Comparison of ENCODE assay signal across 8 mouse cellular contexts in genomic region chr2:173789945-173790804, GRCm38 (mm10). TPM values are rescaled to one million over a fixed set of nuclear protein-coding genes. Genes with fewer than 3 reads are reported as not detected.
DNase-seq lines count a peak whose midpoint lies in the region; ATAC-seq and TF ChIP-seq lines count a peak whose summit lies in the region.

No protein-coding gene starts in this region.

- TF ChIP-seq CTCF in cerebellum, adult 2 months (IDR thresholded peaks at IDR 0.05; ENCODE audit: borderline replicate concordance, insufficient read depth, low read depth, low read length) = no peak

- H3K9ac ChIP-seq in embryonic facial prominence, embryonic 11.5 days (replicated peaks; ENCODE audit: low read length) = 0 out of 2 replicates have a peak overlapping the region, but pooled peaks have one; percentile 28
- H3K9ac ChIP-seq in heart, embryonic 11.5 days (ENCODE audit: low read depth, low read length) = peak overlapping the region; percentile 28

- peak; percentile 56 for ATAC-seq in embryonic facial prominence, embryonic 11.5 days (replicated peaks; ENCODE audit: insufficient number of reproducible peaks, low FRiP score, low TSS enrichment, low read depth)
- ATAC-seq in heart, embryonic 11.5 days (replicated peaks; ENCODE audit: insufficient number of reproducible peaks, low FRiP score, low TSS enrichment) = peak; percentile 44
- ATAC-seq in monocyte, adult 5-6 weeks (replicated peaks; ENCODE audit: insufficient number of reproducible peaks, low FRiP score, low TSS enrichment, poor library complexity, severe bottlenecking) = no peak

- H3K27me3 ChIP-seq in cerebellum, adult 2 months (ENCODE audit: control insufficient read depth, insufficient read depth, low read length) = no peaks in the 10 kb centered on the region
- H3K27me3 ChIP-seq in embryonic facial prominence, embryonic 11.5 days (ENCODE audit: control insufficient read depth, insufficient read depth, low read length) = no peaks in the 10 kb centered on the region
- H3K27me3 ChIP-seq in heart, embryonic 11.5 days (ENCODE audit: control insufficient read depth, insufficient read depth, low read length) = no peaks in the 10 kb centered on the region

- no peaks in the 10 kb centered on the region for H3K9me3 ChIP-seq in embryonic facial prominence, embryonic 11.5 days (replicated peaks; ENCODE audit: control insufficient read depth, low read length)
- H3K9me3 ChIP-seq in heart, embryonic 11.5 days (replicated peaks; ENCODE audit: control insufficient read depth, low read length) = no peaks in the 10 kb centered on the region

- DNase-seq in cerebellum, adult 2 months = peak; percentile 31 to 47
- no peak for DNase-seq in cerebellum, adult 9-10 months
- DNase-seq in embryonic facial prominence, embryonic 11.5 days (ENCODE audit: low spot score) = peak; percentile 48
- DNase-seq in kidney, adult 9 months = peak; percentile 66
- peak; percentile 32 to 49 for DNase-seq in lung, postnatal 4 days
- no peak for DNase-seq in right cerebral cortex, postnatal 36 days (ENCODE audit: low spot score in 2 of 2)

- H3K4me1 ChIP-seq in cerebellum, adult 2 months (ENCODE audit: control insufficient read depth, insufficient read depth, low read length) = peaks cover 8% of the 10 kb centered on the region; the same call in 1 of the 2 replicates
- H3K4me1 ChIP-seq in embryonic facial prominence, embryonic 11.5 days (ENCODE audit: control insufficient read depth, insufficient read depth, low read length) = no peaks in the 10 kb centered on the region
- H3K4me1 ChIP-seq in heart, embryonic 11.5 days (ENCODE audit: control insufficient read depth, insufficient read depth, low read length) = peaks cover 14% of the 10 kb centered on the region

- no peak overlapping the region for H3K27ac ChIP-seq in cerebellum, adult 2 months (ENCODE audit: insufficient read depth, low read length)
- 0 out of 2 replicates have a peak overlapping the region, but pooled peaks have one; percentile 28 for H3K27ac ChIP-seq in embryonic facial prominence, embryonic 11.5 days (replicated peaks; ENCODE audit: low read depth, low read length)
- peak overlapping the region; percentile 50; the same call in 1 of the 2 replicates for H3K27ac ChIP-seq in heart, embryonic 11.5 days (ENCODE audit: low read depth, low read length)

- H3K36me3 ChIP-seq in embryonic facial prominence, embryonic 11.5 days (replicated peaks; ENCODE audit: control insufficient read depth, insufficient read depth, low read depth, low read length) = no peaks in the 10 kb centered on the region
- H3K36me3 ChIP-seq in heart, embryonic 11.5 days (ENCODE audit: control insufficient read depth, insufficient read depth, low read length) = no peaks in the 10 kb centered on the region

- WGBS in cerebellum, adult 2 months = 17% methylated on average over 23 of the region's 23 CpGs
- 23% methylated on average over 23 of the region's 23 CpGs for WGBS in embryonic facial prominence, embryonic 11.5 days
- WGBS in heart, embryonic 11.5 days (ENCODE audit: insufficient replicate concordance) = 17% methylated on average over 23 of the region's 23 CpGs

- H3K4me3 ChIP-seq in cerebellum, adult 2 months (replicated peaks; ENCODE audit: insufficient read depth, low read depth, low read length) = no peak overlapping the region
- no peak overlapping the region for H3K4me3 ChIP-seq in embryonic facial prominence, embryonic 11.5 days (ENCODE audit: low read depth, low read length)
- H3K4me3 ChIP-seq in heart, embryonic 11.5 days (ENCODE audit: low read depth, low read length) = no peak overlapping the region

- peak overlapping the region; percentile 16; the same call in 1 of the 2 replicates for H3K4me2 ChIP-seq in embryonic facial prominence, embryonic 11.5 days (ENCODE audit: low read depth, low read length)
- peak overlapping the region; percentile 39 for H3K4me2 ChIP-seq in heart, embryonic 11.5 days

- no peak for TF ChIP-seq POLR2A in cerebellum, adult 2 months (IDR thresholded peaks at IDR 0.05; ENCODE audit: borderline replicate concordance, insufficient read depth, low read length)

RNA-seq across cellular contexts. Expression of gene Vapb, which starts 52.9 kb away (rescaled TPM):
- 58.5 and 70.6 TPM in 2 replicates for polyA plus RNA-seq in cerebellum, adult 2 months (2012; rRNA removed)
- 11.2 and 14.6 TPM in 2 replicates for polyA plus RNA-seq in embryonic facial prominence, embryonic 11.5 days (2014; fragmentation: Nextera tagmentation; extraction: Ambion mirVana)
- polyA plus RNA-seq in heart, embryonic 11.5 days (2014; fragmentation: Nextera tagmentation; extraction: Ambion mirVana) = 7.9 and 11.1 TPM in 2 replicates
- total RNA-seq in monocyte, adult 5-6 weeks (2017) = 82.5 to 116 TPM (median 97.7 TPM) in 3 replicates

Comparison
In these comparisons a context has a peak if more than half of its experiments do, and no peak if none do; other contexts are left out.
1. DNase-seq: peak in cerebellum, adult 2 months (2 of 2), embryonic facial prominence, embryonic 11.5 days (single experiment), kidney, adult 9 months (single experiment) and lung, postnatal 4 days (2 of 2); none in cerebellum, adult 9-10 months (single experiment) and right cerebral cortex, postnatal 36 days (0 of 2).